Mouse (Mus musculus) kidney, postnatal 36 days (tissue): ENCODE measurements at regions not wholly inside any gene's neighbourhood (a gene's known extent, or its start where the extent isn't known, plus 50 kb on each side); places are given as distances from the start of the nearest gene placed in this dataset.
A peak's percentile ranks its signal among the peaks of the same experiment; 100 is the strongest.

ENCODE experiments used
- DNase-seq, 2 experiments: peaks; one replicate each; pipeline ENCODE4 v3.0.0; 2021 to 2022; ENCODE audit warnings: mixed read lengths in 2 of 2

GRCm38 (mm10) chr12:19387706-19388105 is 566.6 kb upstream of the Gm21863 start:
- DNase-seq, result peak; percentile 2 to 21
